Mouse (Mus musculus) kidney, adult 8-10 months (tissue): Measurements from ENCODE around the gene Ttyh2.

Experiments used
- DNase-seq, 2 experiments: peaks; one replicate each; pipeline ENCODE4 v3.0.0; 2022

The Ttyh2 gene

DNA sequence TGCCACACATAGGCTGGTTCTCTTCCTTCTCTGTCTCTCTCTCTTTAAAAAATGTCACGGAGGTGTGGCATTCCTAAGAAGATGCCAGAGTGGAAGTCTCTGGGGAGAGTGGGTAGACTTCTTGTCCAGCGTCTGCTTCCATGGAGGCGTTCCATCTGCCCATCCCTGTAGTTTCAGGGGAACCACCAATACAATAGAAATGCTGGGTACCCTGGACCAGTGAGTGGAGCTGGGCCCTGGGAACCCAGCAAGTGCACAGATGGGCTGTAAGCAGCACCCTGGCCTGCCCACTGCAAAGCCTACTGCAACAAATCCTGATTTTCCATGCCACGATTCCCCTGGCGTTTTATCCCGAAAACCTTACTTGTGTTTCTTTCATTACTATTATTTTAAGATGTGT, 39.3 kb downstream of the Ttyh2 start:
- DNase-seq: no peak

DNA sequence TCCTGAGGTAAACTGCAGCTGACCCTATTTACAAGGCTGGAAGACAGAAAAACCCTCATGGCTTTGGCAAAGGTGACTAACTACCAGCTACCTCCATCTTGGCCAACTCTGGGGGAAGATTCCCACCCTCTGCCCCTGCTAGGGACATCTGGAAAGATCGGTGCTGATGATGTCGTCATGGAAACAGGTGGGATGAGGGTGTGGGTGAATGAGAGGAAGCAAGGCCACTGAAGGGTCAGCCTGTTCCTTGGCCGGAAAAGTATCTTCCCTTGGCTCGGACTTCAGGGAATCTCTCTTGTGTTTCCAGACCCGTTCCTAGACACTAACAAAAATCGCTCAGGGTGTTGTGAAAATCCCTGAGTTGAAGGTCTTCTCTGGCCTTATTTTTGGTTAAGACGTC, 40.3 kb downstream of the Ttyh2 start:
- no peak for DNase-seq

DNA sequence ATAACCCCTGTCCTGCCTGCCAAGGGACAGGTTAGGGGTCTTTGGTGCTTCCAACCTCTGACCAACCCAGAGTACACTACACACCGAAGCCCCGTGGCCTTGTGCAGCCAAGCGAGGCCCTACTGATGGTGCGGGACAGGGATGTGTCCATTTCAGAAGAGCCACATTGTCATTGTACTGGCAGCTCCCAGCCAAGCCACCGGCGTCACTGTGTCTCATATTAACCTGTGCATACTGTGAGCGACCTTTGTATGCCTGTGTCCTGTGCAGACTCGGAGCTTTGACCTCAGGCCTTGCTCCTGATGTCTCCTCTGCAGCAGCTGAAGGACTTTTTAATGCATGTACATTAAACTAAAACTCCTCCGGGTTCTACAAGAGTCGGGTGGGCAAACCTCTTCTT, 45.3 kb downstream of the Ttyh2 start:
- DNase-seq: no peak

DNA sequence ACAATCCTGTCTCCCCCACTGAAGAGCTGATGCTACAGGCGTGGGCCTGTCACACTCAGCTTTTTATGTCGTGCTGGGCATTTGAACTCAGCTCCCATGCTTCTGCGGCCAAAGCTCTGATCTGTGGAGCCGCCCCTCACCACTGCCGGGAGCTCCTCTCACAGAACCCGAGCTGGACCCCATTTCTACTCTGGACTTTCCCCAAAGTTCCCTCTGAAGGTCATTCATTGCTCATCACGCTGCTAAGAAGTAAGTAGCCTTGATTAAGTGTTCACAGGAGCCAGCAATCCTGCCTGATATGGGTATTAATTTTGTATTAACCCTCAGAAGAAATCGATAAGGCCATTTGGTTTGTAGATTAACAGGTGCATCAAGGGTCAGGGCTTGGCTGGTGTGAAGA, 47.2 kb downstream of the Ttyh2 start:
- DNase-seq: no peak

DNA sequence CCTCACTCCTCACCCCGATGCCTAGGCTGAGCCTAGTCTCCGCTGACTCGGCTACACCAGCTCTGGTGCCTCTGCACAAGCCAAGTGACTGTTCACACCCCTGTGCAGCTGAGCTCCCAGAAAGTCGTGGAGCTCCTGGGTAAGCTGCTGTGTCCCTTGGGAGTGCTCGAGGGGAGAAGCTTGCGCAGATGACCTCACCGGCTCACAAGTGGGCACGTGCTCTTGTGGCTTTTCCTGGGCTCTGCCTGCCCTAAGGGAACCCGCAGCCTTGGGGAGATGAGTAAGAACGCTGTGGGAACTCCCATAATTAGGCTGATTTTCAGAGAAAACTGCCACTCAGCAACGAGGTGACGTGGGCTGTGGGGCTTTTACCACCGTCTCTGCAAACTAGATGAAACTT, 47.8 kb downstream of the Ttyh2 start:
- DNase-seq: no peak

DNA sequence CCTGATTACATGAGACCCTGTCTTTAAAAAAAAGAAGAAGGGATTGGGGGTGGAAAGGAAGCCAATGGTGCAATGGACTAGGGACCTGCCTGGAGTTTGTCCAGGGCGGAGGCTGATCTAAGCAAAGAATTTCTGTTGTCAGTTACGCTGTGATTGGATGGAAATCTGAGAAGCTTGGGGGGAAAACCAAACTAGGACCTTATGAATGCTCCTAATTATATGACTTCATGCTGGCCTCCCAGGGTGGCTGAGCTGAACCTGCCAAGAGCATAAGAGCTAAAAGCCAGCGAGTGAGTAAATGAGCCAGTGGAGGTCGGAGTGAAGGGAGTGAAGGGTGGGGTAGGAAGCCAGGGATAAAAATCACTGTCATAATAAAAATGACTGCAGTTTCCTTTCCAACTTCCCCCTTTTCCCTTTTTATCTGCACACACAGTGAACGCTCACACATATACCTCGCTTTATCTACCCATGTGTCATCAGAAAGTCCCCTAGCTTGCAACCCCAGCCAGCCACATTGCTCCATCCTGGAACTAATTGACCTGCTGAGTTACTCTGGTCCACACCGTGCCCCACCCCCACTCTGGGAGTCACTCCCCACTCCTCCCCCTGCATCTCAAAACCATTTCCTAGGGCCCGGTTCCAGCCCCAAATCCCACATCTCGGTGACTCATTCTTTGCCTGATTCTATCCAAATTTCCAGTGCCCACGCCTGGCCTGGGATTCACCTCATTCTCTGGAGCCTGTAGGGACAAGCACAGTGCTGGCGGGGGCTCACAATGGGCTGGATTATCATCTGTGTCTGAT, 49.8 kb downstream of the Ttyh2 start:
- no peak for DNase-seq

DNA sequence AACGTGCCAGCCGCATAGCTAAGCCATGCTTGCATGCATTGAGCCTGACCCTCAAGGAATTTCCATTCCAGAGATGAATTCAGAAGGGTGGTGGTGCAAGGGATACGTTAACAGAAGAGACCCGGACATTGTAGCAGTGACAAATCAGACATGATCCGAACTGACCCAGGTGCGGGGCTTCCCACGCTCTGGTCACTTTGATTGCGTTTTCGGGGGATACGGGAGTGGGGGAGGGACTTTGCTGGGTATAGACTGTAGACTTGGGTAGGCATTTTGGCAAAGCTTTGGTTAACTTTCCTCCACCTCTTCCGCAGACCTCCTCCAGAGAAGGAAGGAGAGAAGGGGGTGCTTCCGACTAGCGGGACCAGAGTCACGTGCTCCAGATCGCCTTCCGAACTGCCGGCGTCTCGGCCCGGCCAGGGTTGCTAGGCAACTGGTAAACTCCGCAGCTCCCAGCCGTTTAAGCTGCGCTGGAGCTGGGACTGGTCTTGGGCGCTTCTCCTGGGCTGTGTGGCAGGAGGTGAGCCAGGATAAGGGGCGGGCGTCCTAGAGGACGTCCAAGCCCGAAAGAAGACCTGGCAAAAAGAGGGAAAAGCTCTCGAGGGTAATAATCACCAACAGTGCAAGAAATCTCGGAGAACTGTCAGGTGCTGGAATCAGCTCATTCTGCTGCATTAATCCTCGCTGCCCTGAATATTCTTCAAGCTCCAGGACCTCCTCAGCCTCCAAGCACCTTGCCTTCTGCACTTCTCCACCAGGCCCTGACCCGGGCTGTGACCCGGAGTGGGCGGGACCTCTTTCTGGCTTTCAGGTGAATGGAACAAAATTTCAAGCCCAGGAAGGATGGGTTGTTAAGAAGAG, 52.0 kb downstream of the Ttyh2 start, which contains the start of gene Dnaic2:
Gene Dnaic2, plus strand, starts transcription at position 444 of the 861 bp plus-strand sequence.
- DNase-seq: peak; percentile 56 to 62

DNA sequence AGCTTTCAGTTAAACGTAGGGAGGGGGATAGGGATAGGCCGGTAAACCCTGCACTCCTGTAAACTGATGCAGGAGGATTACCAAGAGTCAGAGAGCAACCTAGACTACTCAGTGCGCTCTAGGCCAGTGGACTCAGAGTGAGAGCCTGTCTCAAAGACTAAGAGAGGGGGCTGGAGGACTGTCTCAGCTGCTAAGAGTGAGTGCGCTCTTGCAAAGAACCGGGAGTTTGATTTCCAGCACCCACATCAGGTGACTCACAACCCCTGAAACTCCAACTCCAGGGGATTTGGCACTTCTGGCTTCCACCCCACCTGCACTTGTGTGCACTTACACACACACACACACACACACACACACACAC, 52.6 kb downstream of the Ttyh2 start:
- DNase-seq: no peak

DNA sequence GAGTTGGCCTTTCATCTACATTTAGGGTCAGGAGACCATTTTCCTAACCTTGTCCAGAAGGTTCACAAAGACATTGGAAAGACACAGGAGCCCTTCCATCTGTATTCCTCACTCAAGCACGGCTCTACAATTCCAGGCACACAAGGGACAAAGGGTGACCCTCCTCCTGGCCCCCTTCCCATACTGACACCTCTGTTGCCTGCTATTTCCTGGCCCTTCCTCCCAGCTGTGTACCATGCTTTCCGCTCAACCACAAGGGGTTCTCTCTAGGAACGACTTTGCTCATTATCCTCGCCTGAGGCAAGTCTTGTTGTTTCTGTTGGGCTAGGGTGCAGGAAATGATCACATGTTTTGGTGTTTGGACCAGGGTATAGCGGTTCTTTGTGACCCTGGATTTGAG, 53.1 kb downstream of the Ttyh2 start:
- DNase-seq: no peak

DNA sequence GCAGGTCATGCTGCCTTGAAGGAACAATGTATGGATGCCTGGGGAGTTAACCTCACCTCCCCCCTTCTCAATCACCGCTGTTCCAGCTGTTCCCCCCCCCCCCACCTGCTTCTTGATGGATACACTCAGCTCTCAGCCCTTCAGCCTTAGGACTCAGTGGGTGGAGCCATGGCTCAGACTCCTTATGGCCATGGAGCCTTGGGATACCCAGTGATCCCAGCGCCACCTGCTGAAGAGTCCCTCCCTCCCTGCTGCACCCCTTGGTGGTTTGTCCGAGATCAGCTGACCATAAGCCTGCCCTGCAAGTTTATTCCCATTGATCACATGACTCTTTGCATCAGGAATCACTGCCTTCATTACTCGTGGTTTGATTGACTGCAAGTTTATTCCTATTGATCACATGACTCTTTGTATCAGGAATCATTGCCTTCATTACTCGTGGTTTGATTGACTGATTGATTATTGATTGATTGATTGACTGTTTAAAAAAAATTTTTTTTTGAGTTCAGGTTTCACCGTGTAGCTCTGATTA, 54.7 kb downstream of the Ttyh2 start:
- DNase-seq: no peak

DNA sequence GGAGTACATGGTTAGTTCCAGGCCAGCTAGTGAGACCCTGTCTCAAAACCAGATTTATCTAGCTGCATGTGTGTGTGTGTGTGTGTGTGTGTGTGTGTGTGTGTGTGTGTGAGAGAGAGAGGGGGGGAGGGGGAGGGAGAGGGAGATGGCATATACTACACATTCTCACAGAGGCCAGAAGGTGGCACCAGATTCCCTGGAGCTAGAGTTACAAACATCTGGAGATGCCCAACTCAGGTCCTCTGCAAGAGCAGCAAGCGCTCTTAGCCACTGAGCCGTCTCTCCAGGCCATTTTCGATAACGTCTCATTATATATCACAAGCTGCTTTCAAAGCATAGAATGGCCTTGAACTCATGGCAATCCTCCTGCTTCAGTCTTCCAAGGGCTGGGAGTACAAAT, 56.5 kb downstream of the Ttyh2 start:
- DNase-seq: no peak

DNA sequence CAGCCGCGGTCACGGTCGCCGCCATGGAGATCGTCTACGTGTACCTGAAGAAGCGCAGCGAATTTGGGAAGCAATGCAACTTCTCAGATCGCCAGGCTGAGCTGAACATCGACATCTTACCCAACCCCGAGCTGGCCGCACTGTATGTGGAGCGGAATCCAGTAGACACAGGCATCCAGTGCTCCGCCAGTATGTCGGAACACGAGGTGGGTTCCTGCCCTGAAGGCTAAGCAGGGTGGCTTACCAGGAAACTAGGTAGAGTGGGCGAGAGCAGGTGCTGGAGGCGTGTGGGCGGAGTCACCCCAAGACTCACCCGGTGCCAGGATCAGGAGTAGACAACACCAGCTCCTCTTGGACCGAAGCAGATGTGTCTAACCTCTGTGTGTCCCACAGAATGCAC, 57.7 kb downstream of the Ttyh2 start:
- DNase-seq: no peak

DNA sequence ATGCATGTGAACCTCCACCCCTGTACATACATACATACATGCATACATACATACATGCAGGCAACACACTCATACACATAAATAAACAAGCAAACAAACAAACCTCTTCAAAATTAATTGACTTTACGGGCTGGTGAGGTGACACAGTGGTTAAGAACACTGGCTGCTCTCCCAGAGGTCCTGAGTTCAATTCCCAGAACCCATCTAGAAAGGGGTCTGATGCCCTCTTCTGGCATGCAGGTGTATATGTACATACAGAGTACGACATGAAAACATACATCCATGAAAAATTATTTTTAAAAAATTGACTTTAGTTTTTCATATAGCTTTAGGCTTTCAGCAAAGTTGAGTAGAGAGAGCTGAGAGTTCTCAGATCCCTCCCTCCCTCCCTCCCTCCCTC, 60.9 kb downstream of the Ttyh2 start:
- DNase-seq: no peak

DNA sequence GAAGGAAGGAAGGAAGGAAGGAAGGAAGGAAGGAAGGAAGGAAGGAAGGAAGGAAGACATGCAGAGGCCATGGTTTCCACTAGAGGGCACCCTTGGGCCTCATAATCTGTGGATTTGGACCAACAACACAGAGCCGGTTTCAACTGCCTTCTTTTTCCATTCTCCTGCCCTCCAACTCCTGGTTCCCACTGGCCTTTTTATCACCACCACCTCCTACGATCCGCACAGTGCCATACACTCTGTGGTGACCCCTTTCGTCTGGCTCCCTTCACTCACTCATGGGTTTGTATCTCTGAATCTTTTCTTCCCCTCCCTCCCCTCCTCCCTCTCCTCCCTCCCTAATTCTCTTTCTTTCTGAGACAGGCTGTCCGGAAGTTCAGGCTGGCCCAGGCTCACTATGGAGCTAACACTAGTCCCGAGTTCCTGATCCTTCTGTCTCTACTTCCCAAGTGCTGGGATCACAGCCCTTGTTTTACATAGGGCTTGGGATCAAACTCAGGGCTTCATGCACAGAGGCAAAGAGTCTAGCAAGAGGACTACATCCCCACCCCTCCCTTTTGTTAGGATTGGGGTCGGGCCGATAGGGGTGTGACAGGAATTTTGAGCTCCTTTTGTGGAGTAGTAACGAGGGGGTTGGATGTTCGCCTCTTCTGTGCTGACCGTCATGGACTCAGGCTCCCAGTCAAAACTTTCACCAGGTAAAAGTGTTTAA, 61.8 kb downstream of the Ttyh2 start:
- DNase-seq: peak; percentile 31 to 60

DNA sequence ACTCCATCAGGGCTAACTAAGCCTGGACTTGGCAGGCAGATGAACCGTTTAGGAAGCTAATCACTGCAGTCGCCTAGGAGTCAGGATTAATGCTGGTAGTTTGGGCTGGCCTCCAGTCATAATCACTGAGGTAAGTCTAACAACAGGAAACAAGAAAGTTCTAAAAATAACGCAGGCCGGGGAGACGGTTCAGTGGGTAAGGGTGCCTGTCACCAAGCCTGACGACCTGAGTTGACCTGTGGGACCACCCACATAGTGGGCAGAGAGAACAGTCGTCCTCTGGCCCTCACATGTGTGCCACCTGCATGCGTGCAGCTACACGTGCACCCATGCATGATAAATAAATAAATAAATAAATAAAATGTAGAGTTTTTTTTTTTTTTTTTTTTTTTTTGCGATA, 65.4 kb downstream of the Ttyh2 start:
- peak; percentile 9 to 23 for DNase-seq

DNA sequence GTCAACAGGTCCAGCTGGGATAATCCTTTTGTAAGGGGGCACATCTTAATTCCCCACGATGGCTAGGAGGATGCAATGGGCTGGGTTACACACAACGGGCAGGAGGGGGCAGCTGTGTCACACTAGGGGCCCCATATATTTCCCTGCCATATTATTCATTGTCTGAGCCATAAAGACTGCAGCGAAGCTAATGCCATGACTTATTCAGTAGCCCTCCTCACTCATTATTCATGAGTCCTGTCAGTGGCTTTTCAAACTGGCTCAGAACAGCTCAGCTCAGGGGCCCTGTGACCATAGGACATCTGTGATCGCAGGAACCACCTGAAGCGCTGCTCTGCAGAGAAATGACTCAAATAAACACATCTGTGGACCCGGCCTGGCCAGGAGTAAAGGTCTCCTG, 66.2 kb downstream of the Ttyh2 start:
- no peak for DNase-seq

DNA sequence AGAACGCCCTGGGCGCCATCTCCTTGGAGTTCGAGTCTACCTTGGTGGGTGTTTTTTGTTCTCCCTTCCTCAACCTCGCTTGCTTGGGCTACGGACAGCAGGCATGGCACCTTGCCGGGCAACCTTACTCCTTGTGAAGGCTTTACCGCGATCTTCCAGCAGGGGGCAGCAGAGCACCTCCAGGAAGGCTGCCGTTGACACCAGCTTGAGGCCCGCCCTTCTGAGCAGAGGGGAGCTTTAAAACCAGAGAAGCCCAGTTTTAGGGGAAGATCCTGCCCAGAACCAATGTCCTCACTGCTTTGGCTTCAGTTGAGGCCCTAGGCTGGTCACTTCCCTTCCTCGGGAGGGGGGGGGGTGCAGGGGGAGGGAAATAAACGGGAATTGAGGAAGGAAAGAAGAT, 69.9 kb downstream of the Ttyh2 start:
- peak; percentile 75 to 92 for DNase-seq

DNA sequence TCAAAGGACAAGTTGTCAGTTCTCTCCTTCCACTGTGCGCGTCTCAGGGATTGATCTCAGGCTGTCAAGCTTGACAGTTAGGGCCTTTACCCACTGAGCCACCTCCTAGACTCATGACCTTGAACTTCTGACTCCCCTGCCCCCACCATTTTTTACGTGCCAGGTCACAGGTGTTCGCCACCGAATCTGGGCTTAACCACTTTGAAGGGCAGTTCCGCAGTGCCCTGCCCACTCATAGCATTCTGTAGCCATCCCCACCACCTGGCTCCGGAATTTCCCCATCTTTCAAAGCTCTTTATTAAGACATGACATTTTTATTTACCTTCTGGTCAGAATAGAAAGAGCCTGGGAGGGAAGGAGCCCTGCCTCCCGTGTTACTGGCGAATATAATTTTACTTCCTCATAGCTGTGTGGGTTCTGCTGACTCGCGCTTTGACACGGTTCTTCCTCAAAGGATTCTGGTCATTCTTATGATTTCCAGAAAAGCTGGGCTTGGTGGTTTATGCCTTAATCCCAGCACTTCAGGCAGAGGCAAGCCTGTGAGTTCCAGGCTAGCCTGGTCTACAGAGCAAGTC, 72.4 kb downstream of the Ttyh2 start:
- DNase-seq: no peak

DNA sequence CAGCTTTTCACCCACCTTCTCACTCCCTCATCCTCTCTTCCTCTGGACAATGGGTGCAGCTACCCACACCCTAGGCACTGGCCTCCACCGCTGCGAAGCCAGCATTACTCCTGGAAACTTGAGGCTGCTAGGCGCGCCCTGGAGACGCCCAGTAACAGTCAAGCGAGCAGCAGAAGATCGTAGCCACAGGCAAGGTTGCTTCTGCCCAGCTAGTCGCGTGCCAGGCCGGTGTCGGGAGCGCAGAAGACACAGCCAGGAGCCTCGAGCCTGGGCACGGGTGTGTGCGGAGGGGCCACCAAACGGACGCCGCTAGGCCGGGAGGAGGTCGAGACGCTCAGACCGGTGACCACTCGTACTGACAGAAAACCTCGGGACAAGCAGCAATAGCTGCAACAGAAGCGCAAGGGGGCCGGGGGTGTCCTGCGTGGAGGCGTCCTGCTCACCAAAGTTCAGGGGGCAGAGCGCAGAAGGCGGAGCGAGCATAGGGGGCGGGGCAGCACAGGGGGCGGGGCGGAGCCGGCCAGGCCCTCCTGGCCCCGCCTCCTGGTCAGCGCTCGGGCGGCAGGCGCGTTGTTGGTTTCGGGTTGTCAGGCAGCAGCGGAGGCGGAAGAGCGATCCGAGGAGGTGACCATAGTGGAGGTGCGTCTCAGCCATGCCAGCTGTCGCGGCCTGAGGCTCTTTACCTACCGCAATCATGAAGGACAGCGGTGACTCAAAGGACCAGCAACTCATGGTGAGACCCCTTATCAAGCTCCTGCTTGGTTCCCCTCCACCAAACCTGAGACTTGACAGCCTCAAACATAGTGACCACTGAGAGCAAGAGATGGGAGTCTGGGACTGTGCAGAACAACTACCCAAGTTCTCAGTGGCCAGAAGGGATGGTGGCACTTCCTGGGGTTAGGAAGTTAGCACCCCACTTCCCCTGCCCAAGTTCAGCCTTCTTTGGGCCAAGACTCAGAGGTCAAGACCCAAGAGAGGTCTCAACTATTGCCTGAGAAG, 89.9 kb downstream of the Ttyh2 start, which contains the start of gene Kif19a:
Gene Kif19a, plus strand, starts transcription at position 569 of the 999 bp plus-strand sequence.
- DNase-seq: peak; percentile 30

DNA sequence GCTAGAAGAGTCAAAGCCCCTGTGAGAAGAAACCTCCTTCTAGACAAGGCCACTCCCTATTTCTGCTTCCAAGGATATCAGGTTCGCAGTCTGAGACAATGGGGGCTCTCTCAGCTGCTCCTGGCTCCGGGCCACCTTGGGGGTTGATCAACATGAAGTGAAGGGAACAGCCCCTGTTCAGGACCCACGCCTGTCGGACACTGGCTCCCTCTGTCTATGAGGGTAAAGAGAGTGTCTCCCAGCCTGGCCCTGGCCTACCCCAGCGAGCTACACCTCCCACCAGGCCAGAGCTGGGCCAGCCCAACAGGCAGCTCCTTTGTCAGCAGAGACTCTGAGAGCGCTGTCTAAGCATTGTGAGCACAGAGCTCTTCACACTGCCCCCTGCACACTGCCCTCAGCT, 94.7 kb downstream of the Ttyh2 start:
- DNase-seq: no peak
